Mouse (Mus musculus): ENCODE data around the gene Ripor2. TPM values are rescaled to one million over a fixed set of nuclear protein-coding genes. Genes with fewer than 3 reads are reported as not detected.

The Ripor2 gene
- polyA plus RNA-seq, 2 experiments, result 2.1 TPM

DNA sequence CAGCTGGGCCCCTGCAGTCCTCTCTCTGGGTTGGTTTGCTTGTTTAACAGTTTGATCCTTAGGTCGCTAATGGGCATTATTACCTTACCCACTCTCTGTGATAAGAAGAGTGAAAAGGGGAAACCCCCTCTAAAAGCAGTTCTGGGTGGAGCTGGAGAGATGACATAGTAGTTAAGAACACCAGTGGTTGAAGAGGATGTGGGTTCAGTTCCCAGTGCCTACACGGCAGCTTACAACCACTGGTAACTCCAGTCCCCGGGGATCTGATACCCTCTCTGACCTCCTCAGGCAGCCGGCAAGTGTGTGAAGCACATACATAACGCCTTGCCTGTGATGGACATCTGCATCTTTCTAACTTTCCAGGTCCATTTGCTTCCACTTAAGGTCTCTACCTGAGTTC, 100.4 kb downstream of the Ripor2 start:
- Histone ChIP-seq H3K9me3 (ENCODE audit: control insufficient read depth, low read length) (no peaks in the 10 kb centered on the region), H3K27me3 (ENCODE audit: control insufficient read depth, insufficient read depth, low read length) (no peaks in the 10 kb centered on the region), H3K4me2 (ENCODE audit: low read depth) (no peak overlapping the region), H3K4me3 (ENCODE audit: insufficient read depth in 1 of 2, low read depth in 2 of 2, low read length in 2 of 2) (no peak overlapping the region), H3K4me1 (replicated peaks; ENCODE audit: control insufficient read depth in 2 of 2, insufficient read depth in 2 of 2, low read length in 1 of 2) (peaks cover 0 to 3% of the 10 kb centered on the region in 2 experiments; a peak in 1 of 4 replicates), H3K36me3 (replicated peaks; ENCODE audit: control insufficient read depth, insufficient read depth, low read depth) (no peaks in the 10 kb centered on the region), H3K27ac (no peak overlapping the region), H3K9ac (replicated peaks) (no peak overlapping the region)
- 56% methylated on average over 5 of the region's 5 CpGs for WGBS (ENCODE audit: insufficient replicate concordance)
- TF ChIP-seq CTCF (IDR thresholded peaks at IDR 0.05; ENCODE audit: low read depth) (no peak), EP300 (IDR thresholded peaks at IDR 0.05; ENCODE audit: low read depth) (no peak)
- ATAC-seq (ENCODE audit: insufficient read depth) (no peak), DNase-seq (ENCODE audit: low read depth in 3 of 3, low spot score in 3 of 3) (no peak)

DNA sequence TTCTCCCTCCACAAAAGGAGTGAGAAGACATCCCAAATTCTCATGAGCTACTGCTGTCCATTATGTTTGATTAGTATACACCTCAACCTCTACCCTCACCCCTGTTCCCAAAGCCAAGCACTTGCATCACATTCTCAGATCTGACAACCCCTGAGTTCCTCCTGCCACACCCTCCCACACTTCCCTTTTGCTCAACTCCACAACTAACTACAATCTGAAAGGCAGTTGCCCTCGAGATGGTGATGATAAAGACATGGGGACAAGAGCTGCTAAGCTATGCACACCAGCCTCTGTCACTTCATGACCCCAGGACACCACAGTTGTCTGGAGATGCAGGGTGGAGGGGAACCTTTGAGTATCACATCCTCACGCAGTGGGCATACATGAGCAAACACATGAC, 102.5 kb downstream of the Ripor2 start:
- no peak overlapping the region for H3K4me2 ChIP-seq (ENCODE audit: low read depth)

DNA sequence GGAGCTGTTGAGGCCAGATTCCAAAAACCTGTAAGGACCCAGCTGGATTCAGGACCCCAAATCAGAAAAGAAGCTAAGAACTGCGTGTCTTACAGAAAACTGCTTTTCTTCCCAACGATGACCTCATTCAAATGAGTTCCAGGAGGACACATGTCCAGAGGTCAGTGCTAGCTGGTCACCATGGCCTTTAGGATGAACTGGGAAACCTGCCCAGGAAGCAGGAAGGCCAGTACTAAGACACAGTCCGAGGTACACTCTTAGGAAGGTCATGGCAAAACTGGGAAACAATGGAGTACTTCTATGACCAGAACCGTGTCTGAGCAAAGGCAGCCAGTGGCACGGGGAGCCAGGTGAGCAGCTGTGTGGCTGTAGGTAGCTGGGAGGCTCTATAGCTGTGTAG, 103.9 kb downstream of the Ripor2 start:
- ATAC-seq (ENCODE audit: insufficient read depth) (no peak), DNase-seq (ENCODE audit: low read depth in 3 of 3, low spot score in 3 of 3) (no peak)
- no peak overlapping the region for H3K9ac ChIP-seq (replicated peaks)
- H3K27me3 ChIP-seq (ENCODE audit: control insufficient read depth, insufficient read depth, low read length), result no peaks in the 10 kb centered on the region
- H3K9me3 ChIP-seq (ENCODE audit: control insufficient read depth, low read length), result no peaks in the 10 kb centered on the region
- no peaks in the 10 kb centered on the region for H3K36me3 ChIP-seq (replicated peaks; ENCODE audit: control insufficient read depth, insufficient read depth, low read depth)
- no peak overlapping the region for H3K27ac ChIP-seq
- no peak overlapping the region for H3K4me3 ChIP-seq (ENCODE audit: insufficient read depth in 1 of 2, low read depth in 2 of 2, low read length in 2 of 2)
- H3K4me2 ChIP-seq (ENCODE audit: low read depth), result no peak overlapping the region
- no peak for TF ChIP-seq CTCF (IDR thresholded peaks at IDR 0.05; ENCODE audit: low read depth)
- no peak for TF ChIP-seq EP300 (IDR thresholded peaks at IDR 0.05; ENCODE audit: low read depth)
- H3K4me1 ChIP-seq (replicated peaks; ENCODE audit: control insufficient read depth in 2 of 2, insufficient read depth in 2 of 2, low read length in 1 of 2), result peaks cover 0 to 3% of the 10 kb centered on the region in 2 experiments; a peak in 1 of 4 replicates
- 71% methylated on average over 5 of the region's 5 CpGs for WGBS (ENCODE audit: insufficient replicate concordance)

More for the DNA sequence above, 102.5 kb downstream of the Ripor2 start:
- 40% methylated on average over 2 of the region's 2 CpGs for WGBS (ENCODE audit: insufficient replicate concordance)
- DNase-seq (ENCODE audit: low read depth in 3 of 3, low spot score in 3 of 3), result no peak
- H3K27ac ChIP-seq, result no peak overlapping the region
- H3K4me3 ChIP-seq (ENCODE audit: insufficient read depth in 1 of 2, low read depth in 2 of 2, low read length in 2 of 2), result no peak overlapping the region
- no peak for ATAC-seq (ENCODE audit: insufficient read depth)
- no peaks in the 10 kb centered on the region for H3K27me3 ChIP-seq (ENCODE audit: control insufficient read depth, insufficient read depth, low read length)
- no peaks in the 10 kb centered on the region for H3K9me3 ChIP-seq (ENCODE audit: control insufficient read depth, low read length)
- no peak for TF ChIP-seq CTCF (IDR thresholded peaks at IDR 0.05; ENCODE audit: low read depth)
- no peak for TF ChIP-seq EP300 (IDR thresholded peaks at IDR 0.05; ENCODE audit: low read depth)
- H3K9ac ChIP-seq (replicated peaks), result no peak overlapping the region
- no peaks in the 10 kb centered on the region for H3K36me3 ChIP-seq (replicated peaks; ENCODE audit: control insufficient read depth, insufficient read depth, low read depth)
- H3K4me1 ChIP-seq (replicated peaks; ENCODE audit: control insufficient read depth in 2 of 2, insufficient read depth in 2 of 2, low read length in 1 of 2), result peaks cover 0 to 3% of the 10 kb centered on the region in 2 experiments; a peak in 1 of 4 replicates

DNA sequence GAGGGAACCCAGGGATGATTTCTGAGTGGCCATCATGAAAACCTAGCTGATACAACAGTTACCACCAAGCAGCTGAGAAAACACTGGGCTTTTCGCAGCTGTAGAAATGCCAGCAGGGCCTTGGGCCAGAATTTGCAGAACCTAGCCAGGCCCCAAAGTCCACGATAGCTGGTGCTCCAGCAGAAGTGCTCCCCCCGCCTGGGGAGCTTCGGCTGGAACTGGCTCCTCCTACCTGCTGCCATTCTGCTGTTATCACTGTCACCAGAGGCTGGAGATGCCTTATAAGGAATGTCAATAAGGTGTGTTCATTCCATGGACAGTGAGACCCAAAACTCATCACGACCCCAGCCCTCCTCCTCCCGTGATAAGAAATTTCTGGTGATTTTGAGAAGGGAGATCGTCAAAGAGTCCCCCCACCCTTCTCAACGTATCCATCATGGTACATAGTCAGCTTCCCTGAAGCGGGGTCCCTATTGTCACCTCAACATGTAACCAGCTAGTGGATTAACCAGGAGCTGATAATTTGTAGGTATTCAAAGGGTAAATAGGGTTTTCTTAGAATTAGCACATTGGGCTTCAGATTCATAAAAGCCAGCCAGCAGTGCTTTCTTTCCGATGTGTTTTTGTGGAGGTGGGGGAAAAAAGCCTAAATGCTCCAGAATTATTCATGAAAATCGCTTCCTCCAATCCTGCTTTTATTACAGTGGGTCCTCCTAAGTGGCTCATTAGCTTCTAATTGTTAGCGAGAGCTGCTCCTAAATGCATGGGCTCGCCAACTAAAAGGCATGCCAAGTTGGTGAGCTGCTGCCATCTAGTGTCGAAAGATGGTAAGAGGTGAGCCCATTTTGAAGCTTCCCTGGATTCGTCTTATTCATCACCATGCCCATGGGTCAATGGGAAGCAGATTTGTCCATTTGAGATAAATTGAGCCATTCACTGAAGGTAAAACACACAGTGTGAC, 105.0 kb downstream of the Ripor2 start:
- Histone ChIP-seq H3K27ac (no peak overlapping the region), H3K27me3 (ENCODE audit: control insufficient read depth, insufficient read depth, low read length) (no peaks in the 10 kb centered on the region), H3K9ac (replicated peaks) (no peak overlapping the region; the same call in 1 of the 2 replicates), H3K4me1 (replicated peaks; ENCODE audit: control insufficient read depth in 2 of 2, insufficient read depth in 2 of 2, low read length in 1 of 2) (peaks cover 0 to 3% of the 10 kb centered on the region in 2 experiments; a peak in 1 of 4 replicates), H3K36me3 (replicated peaks; ENCODE audit: control insufficient read depth, insufficient read depth, low read depth) (no peaks in the 10 kb centered on the region), H3K4me2 (ENCODE audit: low read depth) (peak overlapping the region; percentile 4; the same call in 1 of the 2 replicates), H3K9me3 (ENCODE audit: control insufficient read depth, low read length) (no peaks in the 10 kb centered on the region), H3K4me3 (ENCODE audit: insufficient read depth in 1 of 2, low read depth in 2 of 2, low read length in 2 of 2) (no peak overlapping the region)
- DNase-seq (ENCODE audit: low read depth in 3 of 3, low spot score in 3 of 3) (peak; percentile 49 to 58 (median 53)), ATAC-seq (ENCODE audit: insufficient read depth) (peak; percentile 39; the same call in 1 of the 2 replicates)
- peak; percentile 94 for TF ChIP-seq CTCF (IDR thresholded peaks at IDR 0.05; ENCODE audit: low read depth)
- no peak for TF ChIP-seq EP300 (IDR thresholded peaks at IDR 0.05; ENCODE audit: low read depth)
- 27% methylated on average over 15 of the region's 15 CpGs for WGBS (ENCODE audit: insufficient replicate concordance)

GRCm38 (mm10) chr13:24693312-24693711, 111.3 kb downstream of the Ripor2 start:
- Histone ChIP-seq H3K4me3 (ENCODE audit: insufficient read depth in 1 of 2, low read depth in 2 of 2, low read length in 2 of 2) (no peak overlapping the region), H3K27ac (no peak overlapping the region), H3K4me2 (ENCODE audit: low read depth) (no peak overlapping the region), H3K27me3 (ENCODE audit: control insufficient read depth, insufficient read depth, low read length) (no peaks in the 10 kb centered on the region), H3K4me1 (replicated peaks; ENCODE audit: control insufficient read depth in 2 of 2, insufficient read depth in 2 of 2, low read length in 1 of 2) (no peaks in the 10 kb centered on the region), H3K9me3 (ENCODE audit: control insufficient read depth, low read length) (no peaks in the 10 kb centered on the region), H3K36me3 (replicated peaks; ENCODE audit: control insufficient read depth, insufficient read depth, low read depth) (no peaks in the 10 kb centered on the region), H3K9ac (replicated peaks) (no peak overlapping the region)
- 86% methylated on average over 7 of the region's 7 CpGs for WGBS (ENCODE audit: insufficient replicate concordance)
- TF ChIP-seq EP300 (IDR thresholded peaks at IDR 0.05; ENCODE audit: low read depth) (no peak), CTCF (IDR thresholded peaks at IDR 0.05; ENCODE audit: low read depth) (no peak)
- no peak for DNase-seq (ENCODE audit: low read depth in 3 of 3, low spot score in 3 of 3)
- no peak for ATAC-seq (ENCODE audit: insufficient read depth)
